Mouse (Mus musculus): ENCODE results near the gene Utrn. TPM values are rescaled to one million over a fixed set of nuclear protein-coding genes. Genes with fewer than 3 reads are reported as not detected.

Utrn gene
- polyA plus RNA-seq, 1 experiment from 2014 or later = 90.3 TPM

GRCm38 (mm10) chr10:12909179-12909578 is 40.0 kb upstream of the Utrn start:
- H3K27ac ChIP-seq (ENCODE audit: low read length) = no peak overlapping the region
- no peak overlapping the region for H3K9ac ChIP-seq (replicated peaks; ENCODE audit: low read depth, low read length)
- no peaks in the 10 kb centered on the region for H3K36me3 ChIP-seq (ENCODE audit: control insufficient read depth, insufficient read depth, low read length)
- no peaks in the 10 kb centered on the region for H3K9me3 ChIP-seq (ENCODE audit: control insufficient read depth, low read depth, low read length)
- H3K4me2 ChIP-seq (replicated peaks; ENCODE audit: low read depth, low read length) = no peak overlapping the region
- no peak overlapping the region for H3K4me3 ChIP-seq (ENCODE audit: low read depth, low read length)
- H3K4me1 ChIP-seq (ENCODE audit: control insufficient read depth, insufficient read depth, low read length) = no peaks in the 10 kb centered on the region
- H3K27me3 ChIP-seq (ENCODE audit: control insufficient read depth, insufficient read depth, low read length) = no peaks in the 10 kb centered on the region
- 78% methylated on average over 1 of the region's 1 CpGs for WGBS
- ATAC-seq (ENCODE audit: insufficient number of reproducible peaks, insufficient read depth, low FRiP score, low read depth) = no peak

GRCm38 (mm10) chr10:12904140-12904528 is 35.0 kb upstream of the Utrn start:
- Histone ChIP-seq H3K4me1 (ENCODE audit: control insufficient read depth, insufficient read depth, low read length) (no peaks in the 10 kb centered on the region), H3K4me2 (replicated peaks; ENCODE audit: low read depth, low read length) (no peak overlapping the region), H3K9ac (replicated peaks; ENCODE audit: low read depth, low read length) (no peak overlapping the region), H3K27ac (ENCODE audit: low read length) (no peak overlapping the region), H3K27me3 (ENCODE audit: control insufficient read depth, insufficient read depth, low read length) (no peaks in the 10 kb centered on the region), H3K4me3 (ENCODE audit: low read depth, low read length) (no peak overlapping the region), H3K9me3 (ENCODE audit: control insufficient read depth, low read depth, low read length) (no peaks in the 10 kb centered on the region), H3K36me3 (ENCODE audit: control insufficient read depth, insufficient read depth, low read length) (no peaks in the 10 kb centered on the region)
- ATAC-seq (ENCODE audit: insufficient number of reproducible peaks, insufficient read depth, low FRiP score, low read depth) = no peak
- 70% methylated on average over 5 of the region's 5 CpGs for WGBS

- no peak overlapping the region for H3K9ac ChIP-seq (replicated peaks; ENCODE audit: low read depth, low read length)
- H3K36me3 ChIP-seq (ENCODE audit: control insufficient read depth, insufficient read depth, low read length) = no peaks in the 10 kb centered on the region
- no peak overlapping the region for H3K4me3 ChIP-seq (ENCODE audit: low read depth, low read length)
- H3K4me2 ChIP-seq (replicated peaks; ENCODE audit: low read depth, low read length) = no peak overlapping the region
- no peaks in the 10 kb centered on the region for H3K27me3 ChIP-seq (ENCODE audit: control insufficient read depth, insufficient read depth, low read length)
- no peaks in the 10 kb centered on the region for H3K4me1 ChIP-seq (ENCODE audit: control insufficient read depth, insufficient read depth, low read length)
- H3K9me3 ChIP-seq (ENCODE audit: control insufficient read depth, low read depth, low read length) = no peaks in the 10 kb centered on the region
- 86% methylated on average over 5 of the region's 5 CpGs for WGBS
- no peak overlapping the region for H3K27ac ChIP-seq (ENCODE audit: low read length)
- 0 out of 2 replicates have a peak, but pooled peaks have one; percentile 28 for ATAC-seq (ENCODE audit: insufficient number of reproducible peaks, insufficient read depth, low FRiP score, low read depth)
These were observed 34.4 kb upstream of the Utrn start for GRCm38 (mm10) chr10:12903440-12904139.

GRCm38 (mm10) chr10:12899901-12900300 is 30.7 kb upstream of the Utrn start:
- no peaks in the 10 kb centered on the region for H3K4me1 ChIP-seq (ENCODE audit: control insufficient read depth, insufficient read depth, low read length)
- H3K36me3 ChIP-seq (ENCODE audit: control insufficient read depth, insufficient read depth, low read length) = no peaks in the 10 kb centered on the region
- no peaks in the 10 kb centered on the region for H3K27me3 ChIP-seq (ENCODE audit: control insufficient read depth, insufficient read depth, low read length)
- H3K4me3 ChIP-seq (ENCODE audit: low read depth, low read length) = no peak overlapping the region
- no peaks in the 10 kb centered on the region for H3K9me3 ChIP-seq (ENCODE audit: control insufficient read depth, low read depth, low read length)
- ATAC-seq (ENCODE audit: insufficient number of reproducible peaks, insufficient read depth, low FRiP score, low read depth) = no peak
- no peak overlapping the region for H3K9ac ChIP-seq (replicated peaks; ENCODE audit: low read depth, low read length)
- H3K27ac ChIP-seq (ENCODE audit: low read length) = no peak overlapping the region
- WGBS = 94% methylated on average over 5 of the region's 5 CpGs
- no peak overlapping the region for H3K4me2 ChIP-seq (replicated peaks; ENCODE audit: low read depth, low read length)

DNA sequence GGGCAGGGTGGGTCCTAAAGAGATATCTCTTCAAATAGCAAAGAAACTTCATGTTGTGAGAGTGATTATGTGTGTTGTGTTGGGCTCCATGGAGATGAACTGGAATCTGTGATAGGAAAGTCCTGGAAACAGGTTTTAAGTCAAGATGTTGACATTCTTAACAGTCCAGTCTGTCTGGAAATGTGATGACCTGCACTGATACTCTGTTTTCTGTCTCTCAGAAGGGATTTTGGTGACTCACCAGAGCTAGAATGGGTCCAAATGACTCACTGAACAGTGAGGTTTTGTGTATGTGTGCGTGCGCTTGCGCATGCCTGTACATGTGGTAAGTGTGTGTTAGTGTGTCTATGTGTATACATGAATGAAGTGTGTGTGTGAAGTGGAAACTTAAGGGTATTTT is 24.2 kb upstream of the Utrn start:
- H3K27ac ChIP-seq (ENCODE audit: low read length) = no peak overlapping the region
- H3K4me3 ChIP-seq (ENCODE audit: low read depth, low read length) = no peak overlapping the region
- H3K4me1 ChIP-seq (ENCODE audit: control insufficient read depth, insufficient read depth, low read length) = no peaks in the 10 kb centered on the region
- WGBS = 93% methylated on average over 3 of the region's 3 CpGs
- ATAC-seq (ENCODE audit: insufficient number of reproducible peaks, insufficient read depth, low FRiP score, low read depth) = no peak
- no peaks in the 10 kb centered on the region for H3K36me3 ChIP-seq (ENCODE audit: control insufficient read depth, insufficient read depth, low read length)
- H3K9me3 ChIP-seq (ENCODE audit: control insufficient read depth, low read depth, low read length) = no peaks in the 10 kb centered on the region
- H3K27me3 ChIP-seq (ENCODE audit: control insufficient read depth, insufficient read depth, low read length) = no peaks in the 10 kb centered on the region
- H3K4me2 ChIP-seq (replicated peaks; ENCODE audit: low read depth, low read length) = no peak overlapping the region
- H3K9ac ChIP-seq (replicated peaks; ENCODE audit: low read depth, low read length) = no peak overlapping the region

DNA sequence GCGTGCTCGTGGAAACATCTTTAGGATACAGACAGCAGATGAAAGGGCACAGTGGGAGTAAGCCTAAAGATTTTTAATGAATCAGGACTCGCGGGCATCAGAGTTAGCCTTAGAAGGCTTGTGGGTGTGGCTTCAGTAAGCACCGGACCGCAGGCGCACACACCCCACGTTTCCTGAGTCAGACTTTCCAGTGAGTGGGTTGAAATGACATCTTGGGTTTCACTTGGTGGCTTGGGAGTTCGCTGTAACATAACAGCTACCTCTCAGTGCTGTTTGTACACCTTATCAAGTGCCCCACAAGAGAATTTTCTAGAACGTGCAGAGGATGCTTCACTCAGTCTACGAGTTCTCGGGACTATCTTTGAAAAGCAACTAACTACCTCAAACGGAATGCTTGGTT is 19.2 kb upstream of the Utrn start:
- Histone ChIP-seq H3K9me3 (ENCODE audit: control insufficient read depth, low read depth, low read length) (no peaks in the 10 kb centered on the region), H3K4me3 (ENCODE audit: low read depth, low read length) (no peak overlapping the region), H3K9ac (replicated peaks; ENCODE audit: low read depth, low read length) (no peak overlapping the region), H3K36me3 (ENCODE audit: control insufficient read depth, insufficient read depth, low read length) (no peaks in the 10 kb centered on the region), H3K27me3 (ENCODE audit: control insufficient read depth, insufficient read depth, low read length) (no peaks in the 10 kb centered on the region), H3K4me2 (replicated peaks; ENCODE audit: low read depth, low read length) (no peak overlapping the region), H3K4me1 (ENCODE audit: control insufficient read depth, insufficient read depth, low read length) (no peaks in the 10 kb centered on the region), H3K27ac (ENCODE audit: low read length) (no peak overlapping the region)
- ATAC-seq (ENCODE audit: insufficient number of reproducible peaks, insufficient read depth, low FRiP score, low read depth) = no peak
- WGBS = 70% methylated on average over 13 of the region's 13 CpGs

GRCm38 (mm10) chr10:12887792-12888191 is 18.6 kb upstream of the Utrn start:
- no peaks in the 10 kb centered on the region for H3K27me3 ChIP-seq (ENCODE audit: control insufficient read depth, insufficient read depth, low read length)
- no peaks in the 10 kb centered on the region for H3K4me1 ChIP-seq (ENCODE audit: control insufficient read depth, insufficient read depth, low read length)
- WGBS = 69% methylated on average over 2 of the region's 2 CpGs
- no peaks in the 10 kb centered on the region for H3K9me3 ChIP-seq (ENCODE audit: control insufficient read depth, low read depth, low read length)
- no peak overlapping the region for H3K27ac ChIP-seq (ENCODE audit: low read length)
- no peaks in the 10 kb centered on the region for H3K36me3 ChIP-seq (ENCODE audit: control insufficient read depth, insufficient read depth, low read length)
- H3K4me3 ChIP-seq (ENCODE audit: low read depth, low read length) = no peak overlapping the region
- H3K4me2 ChIP-seq (replicated peaks; ENCODE audit: low read depth, low read length) = no peak overlapping the region
- ATAC-seq (ENCODE audit: insufficient number of reproducible peaks, insufficient read depth, low FRiP score, low read depth) = no peak
- H3K9ac ChIP-seq (replicated peaks; ENCODE audit: low read depth, low read length) = no peak overlapping the region

DNA sequence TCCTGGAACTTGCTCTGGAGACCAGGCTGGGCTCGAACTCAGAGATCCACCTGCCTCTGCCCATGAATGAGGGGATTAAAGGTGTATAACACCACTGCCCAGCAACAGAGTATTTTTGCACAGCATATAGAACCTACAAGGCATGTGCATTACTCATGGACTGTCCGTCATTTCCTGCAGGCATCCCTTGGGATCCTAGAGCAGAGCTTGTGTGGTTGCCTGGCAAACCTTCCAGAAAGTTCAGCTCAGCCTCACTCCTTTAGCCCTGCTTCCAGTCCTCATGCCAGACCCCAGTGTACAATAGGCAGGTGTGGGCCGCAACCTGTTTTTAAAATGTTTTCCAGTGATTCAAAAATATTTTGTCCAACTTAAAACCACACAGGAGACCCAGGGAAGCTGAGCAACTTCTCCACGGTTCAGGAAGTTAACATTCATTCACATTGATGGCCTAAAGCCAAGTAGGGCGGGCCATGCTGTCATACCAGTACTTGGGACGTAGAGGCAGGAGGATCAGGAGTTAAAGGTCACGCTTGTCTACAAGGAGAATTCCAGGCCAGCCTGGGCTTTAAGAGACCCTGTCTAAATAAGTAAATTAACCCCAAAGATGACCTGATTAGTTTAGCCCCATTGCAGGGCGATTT is 15.3 kb upstream of the Utrn start:
- Histone ChIP-seq H3K4me3 (ENCODE audit: low read depth, low read length) (no peak overlapping the region), H3K4me1 (ENCODE audit: control insufficient read depth, insufficient read depth, low read length) (no peaks in the 10 kb centered on the region), H3K4me2 (replicated peaks; ENCODE audit: low read depth, low read length) (no peak overlapping the region), H3K9ac (replicated peaks; ENCODE audit: low read depth, low read length) (no peak overlapping the region), H3K36me3 (ENCODE audit: control insufficient read depth, insufficient read depth, low read length) (no peaks in the 10 kb centered on the region), H3K27me3 (ENCODE audit: control insufficient read depth, insufficient read depth, low read length) (no peaks in the 10 kb centered on the region), H3K27ac (ENCODE audit: low read length) (no peak overlapping the region), H3K9me3 (ENCODE audit: control insufficient read depth, low read depth, low read length) (no peaks in the 10 kb centered on the region)
- no peak for ATAC-seq (ENCODE audit: insufficient number of reproducible peaks, insufficient read depth, low FRiP score, low read depth)
- 55% methylated on average over 8 of the region's 8 CpGs for WGBS

- Histone ChIP-seq H3K9me3 (ENCODE audit: control insufficient read depth, low read depth, low read length) (no peaks in the 10 kb centered on the region), H3K4me3 (ENCODE audit: low read depth, low read length) (no peak overlapping the region), H3K9ac (replicated peaks; ENCODE audit: low read depth, low read length) (no peak overlapping the region), H3K4me2 (replicated peaks; ENCODE audit: low read depth, low read length) (no peak overlapping the region), H3K4me1 (ENCODE audit: control insufficient read depth, insufficient read depth, low read length) (peaks cover 5% of the 10 kb centered on the region; the same call in 1 of the 2 replicates), H3K27me3 (ENCODE audit: control insufficient read depth, insufficient read depth, low read length) (no peaks in the 10 kb centered on the region), H3K27ac (ENCODE audit: low read length) (no peak overlapping the region), H3K36me3 (ENCODE audit: control insufficient read depth, insufficient read depth, low read length) (no peaks in the 10 kb centered on the region)
- 77% methylated on average over 4 of the region's 4 CpGs for WGBS
- no peak for ATAC-seq (ENCODE audit: insufficient number of reproducible peaks, insufficient read depth, low FRiP score, low read depth)
These were observed 12.7 kb upstream of the Utrn start for GRCm38 (mm10) chr10:12881911-12882310.

Measured in stomach, embryonic 14.5 days (tissue).